Comparison of ENCODE assay signal across 17 mouse cellular contexts in genomic region chr1:189946126-189946525, GRCm38 (mm10).
"Had no signal": no experiment of that assay in that cellular context is flagged by ENCODE, and none has a peak within 500 bp of the region (broad histone marks: within the 10 kb centered on the region; RNA-seq: fewer than 3 reads in every experiment).

No protein-coding gene starts in this region.

- H3K4me3 ChIP-seq: limb, embryonic 12.5 days; limb, embryonic 15.5 days; midbrain, embryonic 12.5 days; midbrain, embryonic 15.5 days; neural tube, embryonic 13.5 days; stomach, embryonic 15.5 days had no signal

- H3K27ac ChIP-seq: kidney, postnatal 0 days; limb, embryonic 12.5 days; limb, embryonic 15.5 days; liver, embryonic 14.5 days; macrophage; midbrain, embryonic 12.5 days; midbrain, embryonic 15.5 days; neural tube, embryonic 13.5 days; stomach, embryonic 15.5 days had no signal

- DNase-seq: kidney, postnatal 25 days; left cerebral cortex, postnatal 4 days; liver, postnatal 0 days; lung, embryonic 14.5 days; retina, postnatal 1 day; right cerebral cortex, postnatal 25 days; spleen, adult 18-20 months; thymus, postnatal 25 days had no signal

- H3K27me3 ChIP-seq: limb, embryonic 12.5 days; limb, embryonic 15.5 days; midbrain, embryonic 12.5 days; midbrain, embryonic 15.5 days; neural tube, embryonic 13.5 days; stomach, embryonic 15.5 days had no signal

- H3K4me1 ChIP-seq: limb, embryonic 12.5 days; limb, embryonic 15.5 days; midbrain, embryonic 12.5 days; midbrain, embryonic 15.5 days; neural tube, embryonic 13.5 days; stomach, embryonic 15.5 days had no signal

- H3K36me3 ChIP-seq: limb, embryonic 12.5 days; limb, embryonic 15.5 days; midbrain, embryonic 12.5 days; midbrain, embryonic 15.5 days; neural tube, embryonic 13.5 days; stomach, embryonic 15.5 days had no signal
